Mouse (Mus musculus) kidney, adult 2 months (tissue): ENCODE measurements at regions not wholly inside any gene's neighbourhood (a gene's known extent, or its start where the extent isn't known, plus 50 kb on each side); places are given as distances from the start of the nearest gene placed in this dataset.

ENCODE experiments used
- DNase-seq: peaks from one replicate; pipeline ENCODE4 v3.0.0; 2021
- H3K27ac ChIP-seq: fragments of 200-500 bp; 2 replicates; pipeline ENCODE4 v1.5.1; 2012; ENCODE audit warnings: low read depth, low read length, control low read depth, inconsistent platforms; ENCODE audit not compliant: insufficient read depth
- H3K27me3 ChIP-seq: fragments of 200-500 bp; replicated peaks from 2 replicates; pipeline ENCODE4 v1.6.1; 2012; ENCODE audit warnings: mild to moderate bottlenecking, moderate library complexity, low read length, inconsistent platforms; ENCODE audit not compliant: control insufficient read depth, insufficient read depth
- H3K36me3 ChIP-seq: fragments of 200-500 bp; 2 replicates; pipeline ENCODE4 v1.6.1; 2012; ENCODE audit warnings: mild to moderate bottlenecking, moderate library complexity, low read length, inconsistent platforms; ENCODE audit not compliant: control insufficient read depth, insufficient read depth
- H3K4me1 ChIP-seq: fragments of 200-500 bp; 2 replicates; pipeline ENCODE4 v1.6.1; 2011; ENCODE audit warnings: low read length; ENCODE audit not compliant: control insufficient read depth, insufficient read depth
- H3K4me3 ChIP-seq: fragments of 200-500 bp; 2 replicates; pipeline ENCODE4 v1.5.1; 2011; ENCODE audit warnings: mild to moderate bottlenecking, low read depth, low read length, control low read depth; ENCODE audit not compliant: insufficient read depth
- CTCF ChIP-seq: fragments of 200-500 bp; conservative IDR thresholded peaks from 2 replicates; pipeline ENCODE4 v1.5.1; 2011; ENCODE audit warnings: low read depth, mild to moderate bottlenecking, control low read depth, low read length, moderate library complexity, mixed read lengths; ENCODE audit not compliant: insufficient read depth, insufficient read length
- POLR2A ChIP-seq: fragments of 200-500 bp; IDR thresholded peaks from one replicate; pipeline ENCODE4 v1.6.1; 2011; ENCODE audit warnings: low read depth, low read length, control low read depth
- WGBS: fragments of 180-500 bp; shearing (Covaris S2); methylation state at CpG from one replicate; pipeline ENCODE4 v1.1.7; 2018; 5-methylcytosine and 5-hydroxymethylcytosine counted together

- no peak for DNase-seq
- no peak overlapping the region for H3K27ac ChIP-seq
- WGBS: 91% methylated on average over 2 of the region's 2 CpGs
Measured at GRCm38 (mm10) chr16:77684521-77684920, 82.6 kb upstream of the Gm11146 start.

GRCm38 (mm10) chr16:77679234-77679633, 77.3 kb upstream of the Gm11146 start:
- TF ChIP-seq CTCF (no peak), POLR2A (no peak)
- H3K36me3 ChIP-seq: no peaks in the 10 kb centered on the region
- WGBS: 87% methylated on average over 2 of the region's 2 CpGs
- DNase-seq: no peak
- no peak overlapping the region for H3K4me3 ChIP-seq
- no peaks in the 10 kb centered on the region for H3K27me3 ChIP-seq
- H3K27ac ChIP-seq: no peak overlapping the region
- no peaks in the 10 kb centered on the region for H3K4me1 ChIP-seq

More at GRCm38 (mm10) chr16:77684521-77684920, 82.6 kb upstream of the Gm11146 start:
- Histone ChIP-seq H3K36me3 (no peaks in the 10 kb centered on the region), H3K4me1 (no peaks in the 10 kb centered on the region), H3K27me3 (no peaks in the 10 kb centered on the region), H3K4me3 (no peak overlapping the region)
- no peak for TF ChIP-seq POLR2A

GRCm38 (mm10) chr16:77676805-77677204, 74.9 kb upstream of the Gm11146 start:
- no peak overlapping the region for H3K27ac ChIP-seq
- no peak for DNase-seq
- H3K36me3 ChIP-seq: no peaks in the 10 kb centered on the region
- H3K27me3 ChIP-seq: no peaks in the 10 kb centered on the region
- 95% methylated on average over 2 of the region's 2 CpGs for WGBS
- H3K4me3 ChIP-seq: no peak overlapping the region
- TF ChIP-seq CTCF (no peak), POLR2A (no peak)
- H3K4me1 ChIP-seq: no peaks in the 10 kb centered on the region

DNA sequence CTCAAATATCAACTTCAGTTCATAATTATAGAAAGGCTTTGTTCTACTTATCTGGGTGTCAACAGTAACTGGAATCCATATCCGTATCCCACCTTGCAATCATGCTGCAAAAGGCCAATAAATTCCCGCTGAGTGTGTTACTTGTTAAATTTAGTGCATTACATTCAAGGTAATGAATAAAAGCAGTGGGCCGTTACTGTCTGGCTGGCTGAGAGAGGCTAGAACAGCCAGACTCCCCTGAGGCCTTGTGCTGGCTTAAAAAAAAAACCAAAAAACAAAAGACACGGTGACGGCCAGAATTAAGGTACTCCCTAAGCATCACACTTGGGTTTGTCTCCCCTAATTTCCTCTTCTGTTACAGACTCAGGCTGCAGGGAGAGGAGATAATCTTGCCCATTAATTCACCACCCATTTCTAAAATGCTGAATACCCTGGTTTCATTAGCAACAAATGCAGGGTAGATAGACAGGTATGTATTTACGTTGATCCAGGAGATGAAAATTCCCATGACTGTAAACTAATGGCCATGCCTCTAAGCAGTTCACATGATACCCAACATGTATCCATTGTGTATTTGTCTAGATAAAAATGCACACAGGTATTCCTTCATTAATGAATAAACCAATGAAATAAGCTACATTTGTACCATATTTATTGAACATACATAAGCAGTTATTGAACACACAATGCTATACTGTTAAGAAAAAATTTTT, 74.1 kb upstream of the Gm11146 start:
- Histone ChIP-seq H3K36me3 (no peaks in the 10 kb centered on the region), H3K27ac (no peak overlapping the region), H3K27me3 (no peaks in the 10 kb centered on the region), H3K4me3 (no peak overlapping the region), H3K4me1 (no peaks in the 10 kb centered on the region)
- no peak for TF ChIP-seq CTCF
- no peak for TF ChIP-seq POLR2A
- DNase-seq: peak; percentile 5
- 55% methylated on average over 6 of the region's 6 CpGs for WGBS

- H3K27ac ChIP-seq: no peak overlapping the region
Measured at GRCm38 (mm10) chr16:77671253-77671652, 69.4 kb upstream of the Gm11146 start.

GRCm38 (mm10) chr16:77665781-77666180, 63.9 kb upstream of the Gm11146 start:
- H3K27me3 ChIP-seq: no peaks in the 10 kb centered on the region
- no peak overlapping the region for H3K4me3 ChIP-seq
- WGBS: 81% methylated on average over 4 of the region's 4 CpGs
- H3K4me1 ChIP-seq: no peaks in the 10 kb centered on the region
- H3K27ac ChIP-seq: no peak overlapping the region
- no peaks in the 10 kb centered on the region for H3K36me3 ChIP-seq
- DNase-seq: no peak
- TF ChIP-seq CTCF (no peak), POLR2A (no peak)

More at GRCm38 (mm10) chr16:77671253-77671652, 69.4 kb upstream of the Gm11146 start:
- TF ChIP-seq POLR2A (no peak), CTCF (no peak)
- Histone ChIP-seq H3K27me3 (no peaks in the 10 kb centered on the region), H3K4me3 (no peak overlapping the region), H3K36me3 (no peaks in the 10 kb centered on the region), H3K4me1 (no peaks in the 10 kb centered on the region)
- no peak for DNase-seq
- 89% methylated on average over 2 of the region's 2 CpGs for WGBS

- H3K4me3 ChIP-seq: no peak overlapping the region
- no peaks in the 10 kb centered on the region for H3K4me1 ChIP-seq
- TF ChIP-seq POLR2A (no peak), CTCF (no peak)
- no peak overlapping the region for H3K27ac ChIP-seq
- H3K36me3 ChIP-seq: no peaks in the 10 kb centered on the region
- no peak for DNase-seq
- 40% methylated on average over 4 of the region's 4 CpGs for WGBS
- no peaks in the 10 kb centered on the region for H3K27me3 ChIP-seq
Measured at GRCm38 (mm10) chr16:77662107-77662518, 60.2 kb upstream of the Gm11146 start.

GRCm38 (mm10) chr16:77653306-77653705, 51.4 kb upstream of the Gm11146 start:
- 64% methylated on average over 3 of the region's 3 CpGs for WGBS
- H3K4me3 ChIP-seq: no peak overlapping the region
- no peaks in the 10 kb centered on the region for H3K27me3 ChIP-seq
- DNase-seq: no peak
- H3K27ac ChIP-seq: no peak overlapping the region
- H3K4me1 ChIP-seq: no peaks in the 10 kb centered on the region
- H3K36me3 ChIP-seq: no peaks in the 10 kb centered on the region
- TF ChIP-seq CTCF: no peak
- TF ChIP-seq POLR2A: no peak
